1 mouse cellular context compared by ENCODE assay signal in the genomic region with DNA sequence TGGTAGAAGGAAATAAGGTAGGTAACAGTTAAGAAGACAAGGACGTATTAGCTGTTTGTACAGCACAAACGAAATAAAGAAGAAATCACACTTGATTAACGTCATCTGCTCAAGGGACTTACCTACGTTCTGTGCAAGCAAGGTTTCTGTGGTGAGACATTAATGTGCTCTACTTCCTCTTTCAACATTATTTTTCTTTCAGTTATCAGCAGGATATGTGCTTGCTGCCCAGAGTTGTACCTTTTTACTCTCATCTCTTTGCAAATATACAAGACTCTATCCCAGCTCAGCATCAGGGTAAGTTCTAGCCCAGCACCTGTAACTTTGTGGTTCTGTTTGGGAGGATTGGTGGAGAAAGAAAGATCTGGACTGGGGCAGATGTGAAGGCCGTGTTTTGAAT.
A peak's percentile ranks its signal among the peaks of the same experiment; 100 is the strongest.
TF ChIP-seq lines count a peak whose summit lies in the region.

No protein-coding gene starts in this region.

TF ChIP-seq in CH12.LX, 34 proteins besides CTCF, POLR2A, EP300 and RAD21 (continued from another document):
- TF ChIP-seq IRF4 (IDR thresholded peaks at IDR 0.05; ENCODE audit: low read depth, low read length), result 0 out of 2 replicates have a peak, but pooled peaks have one; percentile 40
TF ChIP-seq in CH12.LX: peak in this region for 8.
